Mouse (Mus musculus) gastrocnemius, postnatal 14 days (tissue): ENCODE data around the gene Nans. TPM values are rescaled to one million over a fixed set of nuclear protein-coding genes. Genes with fewer than 3 reads are reported as not detected.

Source experiments
- DNase-seq: peaks from one replicate; pipeline ENCODE4 v3.0.0; 2021; ENCODE audit warnings: mixed read lengths
- intact Hi-C: fragments of 180-260 bp; cut with DNase I; formaldehyde crosslinking; loops from one replicate; pipeline ENCODE4 v1.15.1; 2025; ENCODE audit warnings: low total_unique reads
- total RNA-seq, 2 experiments: library from RNA; stranded (reverse); gene quantifications; 2 replicates each; pipeline ENCODE4 v1.2.3; 2021

Gene Nans
- total RNA-seq, 2 experiments from 2014 or later = 23.6 to 29.1 TPM

DNA sequence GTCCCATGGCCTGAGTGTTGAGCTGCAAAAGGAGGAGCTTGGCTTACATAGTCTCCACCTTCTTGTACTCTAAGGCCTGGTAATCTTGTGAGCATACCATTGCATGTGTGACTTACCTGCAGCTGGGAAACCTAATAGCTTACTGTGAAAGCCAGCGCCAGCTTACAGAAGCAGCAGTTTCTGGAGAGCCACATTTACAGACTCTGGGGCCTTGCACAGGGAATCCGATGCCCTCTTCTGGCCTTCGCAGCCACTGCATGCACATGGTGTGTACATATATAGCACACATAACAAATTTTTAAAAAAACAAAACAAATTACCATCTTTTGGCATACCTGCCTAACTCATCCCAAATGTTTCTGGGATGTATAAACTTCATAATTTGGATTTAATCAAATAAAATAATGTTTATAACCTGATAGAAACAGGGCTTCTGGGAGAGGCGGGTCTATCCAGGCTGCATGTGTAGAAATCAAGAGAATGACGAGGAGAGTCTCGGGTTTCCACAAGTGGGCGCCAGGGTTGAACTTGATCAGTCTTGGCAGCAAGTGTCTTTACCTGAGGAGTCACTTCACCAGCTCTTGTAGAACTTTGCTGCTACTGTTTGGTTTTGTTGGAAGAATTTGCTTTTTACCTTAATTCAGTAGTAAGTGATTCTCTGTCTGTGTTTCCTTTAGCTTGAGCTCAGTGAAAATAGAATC lies 25.8 kb upstream of the Nans start:
- intact Hi-C loops = loop anchor here (5.0 kb wide), 1 partner anchor 71 kb away; no protein-coding TSS in a partner anchor
- peak; percentile 29 for DNase-seq

- intact Hi-C loops = no loop called here
- no peak for DNase-seq
Measured at GRCm38 (mm10) chr4:46465740-46466139, 23.3 kb upstream of the Nans start.

GRCm38 (mm10) chr4:46475101-46475500 lies 13.9 kb upstream of the Nans start:
- intact Hi-C loops = no loop called here

DNA sequence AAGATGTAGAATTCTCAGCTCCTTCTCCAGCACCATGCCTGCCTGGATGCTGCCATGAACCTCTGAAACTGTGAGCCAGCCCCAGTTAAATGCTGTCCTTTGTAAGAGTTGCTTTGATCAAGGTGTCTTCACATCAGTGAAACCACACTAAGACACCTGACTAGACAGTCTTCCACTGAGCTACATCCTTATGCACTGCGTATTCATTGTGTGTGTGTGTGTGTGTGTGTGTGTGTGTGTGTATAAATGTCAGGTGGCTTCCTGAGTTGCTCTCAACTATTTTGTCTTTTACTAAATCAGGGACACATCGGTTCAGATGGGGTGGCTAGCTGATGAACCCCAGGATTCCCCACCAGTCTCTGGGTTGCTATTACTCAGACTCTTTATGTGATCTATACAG lies 10.0 kb upstream of the Nans start:
- intact Hi-C loops = no loop called here
- no peak for DNase-seq

More at GRCm38 (mm10) chr4:46475101-46475500, 13.9 kb upstream of the Nans start:
- no peak for DNase-seq

DNA sequence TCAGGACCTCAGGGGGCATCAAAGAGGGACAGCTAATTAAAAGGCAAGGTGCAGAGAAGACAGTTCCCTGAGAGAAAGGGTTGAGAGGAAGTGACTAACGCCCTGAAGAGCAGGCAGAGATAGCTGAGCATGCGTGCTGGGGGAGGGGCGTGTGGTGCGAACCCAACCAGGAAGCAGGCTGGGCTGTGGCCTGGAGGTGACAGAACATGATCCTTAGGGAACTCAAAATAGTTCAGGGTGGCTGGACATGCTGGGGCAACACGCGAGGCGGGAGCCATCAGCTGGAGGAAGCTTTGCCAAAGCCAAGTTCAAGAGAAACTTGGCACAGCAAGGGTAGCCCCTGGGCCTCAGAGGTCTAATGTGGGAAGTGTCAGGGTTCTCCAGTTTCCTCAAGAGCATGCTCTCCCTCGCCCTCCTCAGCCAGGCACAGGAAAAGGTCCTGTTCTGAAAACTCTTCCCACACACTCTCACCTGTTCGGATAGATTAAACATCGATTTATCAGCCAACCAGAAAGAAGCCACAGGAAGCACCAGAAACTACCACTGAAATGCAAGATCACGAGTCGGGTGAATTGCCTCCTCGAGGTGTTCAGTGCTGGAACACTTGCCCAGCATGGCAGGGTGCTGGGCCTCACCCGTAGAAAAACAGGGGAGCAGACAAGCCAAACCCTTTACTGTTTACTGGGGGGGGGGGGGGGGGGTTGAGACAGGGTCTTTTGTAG lies 3.2 kb upstream of the Nans start:
- intact Hi-C loops = no loop called here
- peak; percentile 85 for DNase-seq

- DNase-seq = peak; percentile 57
- intact Hi-C loops = no loop called here
Measured at GRCm38 (mm10) chr4:46487348-46487747, 1.7 kb upstream of the Nans start.

DNA sequence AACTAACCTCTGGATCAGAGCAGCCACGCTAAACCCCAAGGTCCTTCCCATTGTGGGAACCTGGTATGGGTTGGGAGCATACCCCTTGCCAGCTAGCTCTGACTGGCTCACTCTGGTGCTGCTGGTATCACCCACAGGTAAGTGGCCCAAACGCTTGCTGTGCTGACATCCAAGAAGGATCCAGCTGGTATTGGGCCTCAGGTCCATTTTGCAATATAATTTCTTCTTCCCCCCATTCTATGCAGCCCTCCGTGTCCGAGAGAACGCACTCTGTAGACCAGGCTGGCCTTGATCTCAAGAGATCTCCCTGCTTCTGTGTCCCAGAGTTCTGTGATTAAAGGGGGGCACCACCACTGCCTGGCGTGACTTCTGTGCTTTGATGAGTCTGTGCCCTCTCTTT lies 4.0 kb downstream of the Nans start:
- intact Hi-C loops = no loop called here

GRCm38 (mm10) chr4:46495543-46495942 lies 6.5 kb downstream of the Nans start:
- intact Hi-C loops = no loop called here
- no peak for DNase-seq

More for the DNA sequence above, 4.0 kb downstream of the Nans start:
- DNase-seq = no peak

DNA sequence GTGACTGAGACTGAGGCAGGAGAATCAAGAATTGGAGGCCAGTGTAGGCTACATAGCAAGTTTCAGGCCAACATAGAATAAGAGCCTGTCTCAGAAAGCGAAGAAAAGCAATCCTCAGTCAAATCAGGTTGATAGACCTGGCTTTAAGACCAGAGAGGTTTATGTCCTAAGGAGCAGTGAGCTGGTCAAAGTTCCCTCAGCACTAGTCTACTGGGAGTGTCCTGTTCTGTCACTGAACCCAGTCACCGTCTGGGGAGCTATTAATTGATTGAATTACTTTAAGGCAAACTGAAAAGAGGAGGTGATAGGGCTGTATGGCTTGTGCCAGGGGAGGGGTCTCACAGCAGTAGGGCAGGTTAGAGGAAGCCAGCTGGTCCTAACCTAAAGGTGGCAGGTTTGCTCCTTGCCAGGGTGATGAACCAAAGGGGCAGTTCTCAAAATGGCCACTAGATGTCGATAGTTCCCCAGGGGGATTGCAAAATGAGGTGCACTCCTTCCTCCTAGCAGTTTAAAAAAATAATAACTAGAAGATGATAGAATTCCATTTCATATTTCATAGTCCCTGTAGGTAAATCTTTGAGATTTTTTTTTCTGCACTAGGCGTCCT lies 8.3 kb downstream of the Nans start:
- intact Hi-C loops = no loop called here
- DNase-seq = peak; percentile 47

- intact Hi-C loops = no loop called here
Measured at GRCm38 (mm10) chr4:46498511-46498910, 9.5 kb downstream of the Nans start.

DNA sequence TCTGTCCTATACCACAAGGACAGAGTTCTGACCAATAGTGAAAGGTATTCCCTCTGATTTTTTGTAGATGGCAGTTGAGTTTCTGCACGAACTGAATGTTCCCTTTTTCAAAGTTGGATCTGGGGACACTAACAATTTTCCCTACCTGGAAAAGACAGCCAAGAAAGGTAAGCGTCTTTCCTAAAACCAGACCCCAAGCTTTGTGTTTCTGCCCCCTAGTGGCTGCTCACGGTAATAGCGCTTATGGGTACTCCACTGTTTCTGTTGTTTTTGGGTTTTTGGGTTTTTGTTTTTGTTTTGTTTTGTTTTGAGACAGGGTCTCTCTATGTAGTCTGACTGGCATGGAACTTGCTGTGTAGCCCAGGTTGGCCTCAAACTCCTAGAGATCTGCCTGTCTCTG lies 9.9 kb downstream of the Nans start:
- intact Hi-C loops = no loop called here
- DNase-seq = no peak

More at GRCm38 (mm10) chr4:46498511-46498910, 9.5 kb downstream of the Nans start:
- DNase-seq = no peak

GRCm38 (mm10) chr4:46502606-46503502 lies 13.8 kb downstream of the Nans start:
- intact Hi-C loops = loop anchor here (10.0 kb wide), 1 partner anchor 162 kb away; no protein-coding TSS in a partner anchor
- no peak for DNase-seq

- intact Hi-C loops = loop anchor here (10.0 kb wide), 1 partner anchor 161 kb away; no protein-coding TSS in a partner anchor
- no peak for DNase-seq
Measured at GRCm38 (mm10) chr4:46503881-46504280, 14.8 kb downstream of the Nans start.

DNA sequence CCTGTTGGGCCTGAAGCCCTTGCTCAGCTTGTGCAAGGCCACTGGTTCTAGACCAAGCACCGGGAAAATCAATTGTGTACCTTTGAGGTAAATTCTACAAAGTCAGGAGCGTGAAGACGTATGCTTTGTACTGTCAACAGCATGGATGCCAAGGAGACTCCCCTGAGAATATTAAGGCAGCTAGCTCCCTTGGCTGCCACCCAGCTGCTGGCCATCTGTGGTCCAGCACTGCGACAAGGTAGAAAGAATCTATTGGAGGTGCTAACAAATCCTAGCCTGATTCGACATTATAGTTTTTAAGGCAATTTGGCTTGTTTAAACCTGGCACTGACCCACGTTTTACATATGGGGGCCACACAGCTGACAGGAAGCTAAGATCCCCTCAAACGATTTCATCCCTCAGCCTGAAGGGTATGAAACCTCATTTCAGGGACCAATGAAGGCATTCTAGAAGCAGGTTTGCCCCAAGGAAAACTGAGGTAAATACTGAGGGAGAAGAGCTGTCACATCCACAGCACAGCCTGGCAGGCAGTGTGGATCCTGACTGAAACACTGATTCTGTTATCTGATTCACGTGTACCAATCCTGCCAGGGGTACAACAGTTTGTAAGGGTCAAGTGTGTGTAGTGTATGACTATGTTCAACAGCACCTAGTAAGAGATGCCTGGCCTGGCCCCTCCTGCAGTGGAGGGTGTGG lies 16.5 kb downstream of the Nans start:
- DNase-seq = no peak
- intact Hi-C loops = loop anchor here (10.0 kb wide), 1 partner anchor 159 kb away; no protein-coding TSS in a partner anchor

DNA sequence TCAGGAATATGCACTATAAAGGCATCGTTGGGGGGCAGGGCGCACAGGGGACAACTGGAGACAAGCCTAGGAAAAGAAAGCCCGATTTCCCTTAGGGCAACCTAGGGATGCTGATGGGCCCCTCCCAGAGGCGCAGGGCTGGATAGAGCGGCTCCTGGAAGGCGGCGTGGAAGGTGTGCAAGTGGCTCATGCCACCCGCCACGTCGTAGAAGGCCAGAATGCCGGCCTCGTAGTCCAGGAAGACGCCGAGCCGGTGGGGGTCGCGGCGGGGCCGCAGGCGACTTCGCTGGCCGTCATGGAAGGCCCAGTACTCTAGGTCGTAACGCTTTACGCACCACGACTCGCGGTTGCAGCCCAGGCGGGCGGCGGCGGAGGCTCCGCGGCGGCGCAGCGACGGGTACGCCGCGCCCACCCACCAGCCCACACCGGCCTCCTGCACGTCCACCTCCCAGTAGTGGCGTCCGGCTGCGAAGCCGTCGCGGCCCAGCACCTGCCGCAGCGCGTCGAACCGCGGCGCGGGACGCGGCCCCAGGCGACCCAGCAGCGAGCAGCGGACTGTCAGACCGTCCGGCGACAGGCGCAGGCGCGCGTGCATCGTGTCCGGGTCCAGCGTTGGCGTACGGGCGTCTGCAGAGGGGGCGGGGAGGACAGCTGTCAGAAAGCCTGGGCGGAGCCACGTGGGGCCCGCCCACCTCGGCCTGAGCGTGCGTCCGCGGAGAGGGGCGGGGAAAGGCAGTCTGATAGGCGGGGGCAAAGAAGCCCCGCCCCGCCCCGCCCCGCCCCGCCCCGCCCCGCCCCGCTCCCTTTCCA lies 18.0 kb downstream of the Nans start:
- peak; percentile 98 for DNase-seq
- intact Hi-C loops = loop anchor here (10.0 kb wide), 1 partner anchor 158 kb away; no protein-coding TSS in a partner anchor

DNA sequence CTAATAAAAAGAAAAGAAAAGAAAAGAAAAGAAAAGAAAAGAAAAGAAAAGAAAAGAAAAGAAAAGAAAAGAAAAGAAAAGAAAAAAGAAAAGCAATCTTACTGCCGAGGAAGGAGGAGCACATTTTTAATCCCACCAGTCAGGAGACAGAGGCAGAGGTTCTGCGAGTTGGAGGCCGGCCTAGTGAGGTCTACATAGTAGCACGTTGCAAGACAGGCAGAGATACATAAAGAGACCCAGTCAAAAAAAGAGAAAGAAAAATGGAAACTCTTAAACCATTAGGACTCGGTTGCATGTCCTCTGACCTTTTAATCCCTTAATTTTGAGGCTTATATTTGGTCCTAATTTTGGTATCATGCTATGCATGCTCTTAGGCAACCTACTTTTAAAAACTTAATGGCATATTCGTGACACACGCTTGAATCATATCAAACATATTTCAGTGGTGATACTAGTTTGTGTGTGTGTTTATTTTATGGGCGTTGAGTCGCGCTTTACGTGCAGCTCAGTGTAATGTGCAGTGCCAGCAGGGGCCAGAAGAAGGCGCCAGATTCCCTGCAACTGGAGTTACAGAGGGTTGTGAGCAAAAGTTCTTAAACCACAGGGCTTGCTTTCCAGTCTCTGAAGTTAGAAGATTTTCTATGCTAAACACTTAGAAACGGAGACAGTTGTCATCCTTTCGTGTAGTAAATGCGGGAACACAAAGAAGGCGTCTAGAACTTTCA lies 18.9 kb downstream of the Nans start:
- intact Hi-C loops = loop anchor here (10.0 kb wide), 1 partner anchor 157 kb away; no protein-coding TSS in a partner anchor
- DNase-seq = peak; percentile 79

GRCm38 (mm10) chr4:46520491-46520890 lies 31.4 kb downstream of the Nans start:
- DNase-seq = no peak
- intact Hi-C loops = no loop called here
